Mouse (Mus musculus): ENCODE data around the gene Rho. TPM values are rescaled to one million over a fixed set of nuclear protein-coding genes. Genes with fewer than 3 reads are reported as not detected.

Rho gene
- polyA plus RNA-seq, 1 experiment from 2014 or later, result 0.25 TPM

GRCm38 (mm10) chr6:115954506-115955074 lies 23.0 kb downstream of the Rho start:
- no peak for ATAC-seq (ENCODE audit: insufficient number of reproducible peaks, insufficient read depth, low FRiP score, low read depth)
- Histone ChIP-seq H3K4me2 (replicated peaks; ENCODE audit: low read depth, low read length) (no peak overlapping the region), H3K9ac (replicated peaks; ENCODE audit: low read depth, low read length) (no peak overlapping the region), H3K27me3 (ENCODE audit: control insufficient read depth, insufficient read depth, low read length) (no peaks in the 10 kb centered on the region), H3K4me3 (ENCODE audit: low read depth, low read length) (no peak overlapping the region), H3K36me3 (ENCODE audit: control insufficient read depth, insufficient read depth, low read length) (peaks cover 3% of the 10 kb centered on the region; the same call in 1 of the 2 replicates), H3K9me3 (ENCODE audit: control insufficient read depth, low read depth, low read length) (peaks cover 3% of the 10 kb centered on the region; the same call in 1 of the 2 replicates), H3K4me1 (ENCODE audit: control insufficient read depth, insufficient read depth, low read length) (peaks cover 28% of the 10 kb centered on the region), H3K27ac (ENCODE audit: low read length) (no peak overlapping the region)
- WGBS, result 81% methylated on average over 9 of the region's 9 CpGs

GRCm38 (mm10) chr6:115955169-115955568 lies 23.6 kb downstream of the Rho start:
- Histone ChIP-seq H3K4me2 (replicated peaks; ENCODE audit: low read depth, low read length) (no peak overlapping the region), H3K9ac (replicated peaks; ENCODE audit: low read depth, low read length) (no peak overlapping the region), H3K4me1 (ENCODE audit: control insufficient read depth, insufficient read depth, low read length) (peaks cover 28% of the 10 kb centered on the region), H3K27me3 (ENCODE audit: control insufficient read depth, insufficient read depth, low read length) (no peaks in the 10 kb centered on the region), H3K4me3 (ENCODE audit: low read depth, low read length) (no peak overlapping the region), H3K27ac (ENCODE audit: low read length) (no peak overlapping the region), H3K9me3 (ENCODE audit: control insufficient read depth, low read depth, low read length) (peaks cover 3% of the 10 kb centered on the region; the same call in 1 of the 2 replicates), H3K36me3 (ENCODE audit: control insufficient read depth, insufficient read depth, low read length) (peaks cover 8% of the 10 kb centered on the region; the same call in 1 of the 2 replicates)
- 89% methylated on average over 4 of the region's 4 CpGs for WGBS
- ATAC-seq (ENCODE audit: insufficient number of reproducible peaks, insufficient read depth, low FRiP score, low read depth), result no peak

GRCm38 (mm10) chr6:115955664-115956063 lies 24.1 kb downstream of the Rho start:
- H3K4me2 ChIP-seq (replicated peaks; ENCODE audit: low read depth, low read length), result no peak overlapping the region
- no peak overlapping the region for H3K9ac ChIP-seq (replicated peaks; ENCODE audit: low read depth, low read length)
- H3K4me1 ChIP-seq (ENCODE audit: control insufficient read depth, insufficient read depth, low read length), result peaks cover 28% of the 10 kb centered on the region
- 78% methylated on average over 11 of the region's 11 CpGs for WGBS
- H3K27ac ChIP-seq (ENCODE audit: low read length), result no peak overlapping the region
- no peaks in the 10 kb centered on the region for H3K27me3 ChIP-seq (ENCODE audit: control insufficient read depth, insufficient read depth, low read length)
- peaks cover 3% of the 10 kb centered on the region; the same call in 1 of the 2 replicates for H3K9me3 ChIP-seq (ENCODE audit: control insufficient read depth, low read depth, low read length)
- no peak for ATAC-seq (ENCODE audit: insufficient number of reproducible peaks, insufficient read depth, low FRiP score, low read depth)
- no peak overlapping the region for H3K4me3 ChIP-seq (ENCODE audit: low read depth, low read length)
- peaks cover 11% of the 10 kb centered on the region; the same call in 1 of the 2 replicates for H3K36me3 ChIP-seq (ENCODE audit: control insufficient read depth, insufficient read depth, low read length)

GRCm38 (mm10) chr6:115956418-115956921 lies 24.9 kb downstream of the Rho start:
- 0 out of 2 replicates have a peak, but pooled peaks have one; percentile 3 for ATAC-seq (ENCODE audit: insufficient number of reproducible peaks, insufficient read depth, low FRiP score, low read depth)
- Histone ChIP-seq H3K36me3 (ENCODE audit: control insufficient read depth, insufficient read depth, low read length) (peaks cover 15% of the 10 kb centered on the region; the same call in 1 of the 2 replicates), H3K4me2 (replicated peaks; ENCODE audit: low read depth, low read length) (no peak overlapping the region), H3K4me3 (ENCODE audit: low read depth, low read length) (no peak overlapping the region), H3K27me3 (ENCODE audit: control insufficient read depth, insufficient read depth, low read length) (no peaks in the 10 kb centered on the region), H3K27ac (ENCODE audit: low read length) (peak overlapping the region; percentile 39; the same call in 1 of the 2 replicates), H3K4me1 (ENCODE audit: control insufficient read depth, insufficient read depth, low read length) (peaks cover 28% of the 10 kb centered on the region), H3K9ac (replicated peaks; ENCODE audit: low read depth, low read length) (no peak overlapping the region), H3K9me3 (ENCODE audit: control insufficient read depth, low read depth, low read length) (peaks cover 3% of the 10 kb centered on the region; the same call in 1 of the 2 replicates)
- 51% methylated on average over 13 of the region's 13 CpGs for WGBS

- no peak overlapping the region for H3K4me2 ChIP-seq (replicated peaks; ENCODE audit: low read depth, low read length)
- no peaks in the 10 kb centered on the region for H3K27me3 ChIP-seq (ENCODE audit: control insufficient read depth, insufficient read depth, low read length)
- WGBS, result 36% methylated on average over 16 of the region's 16 CpGs
- H3K4me3 ChIP-seq (ENCODE audit: low read depth, low read length), result no peak overlapping the region
- ATAC-seq (ENCODE audit: insufficient number of reproducible peaks, insufficient read depth, low FRiP score, low read depth), result peak; percentile 46; the same call in 1 of the 2 replicates
- H3K27ac ChIP-seq (ENCODE audit: low read length), result peak overlapping the region; percentile 40; the same call in 1 of the 2 replicates
- H3K4me1 ChIP-seq (ENCODE audit: control insufficient read depth, insufficient read depth, low read length), result peaks cover 28% of the 10 kb centered on the region
- H3K36me3 ChIP-seq (ENCODE audit: control insufficient read depth, insufficient read depth, low read length), result peaks cover 15% of the 10 kb centered on the region
- H3K9ac ChIP-seq (replicated peaks; ENCODE audit: low read depth, low read length), result no peak overlapping the region
- H3K9me3 ChIP-seq (ENCODE audit: control insufficient read depth, low read depth, low read length), result no peaks in the 10 kb centered on the region
Observed at GRCm38 (mm10) chr6:115956922-115957601, 25.5 kb downstream of the Rho start.

GRCm38 (mm10) chr6:115957681-115958080 lies 26.1 kb downstream of the Rho start:
- H3K4me3 ChIP-seq (ENCODE audit: low read depth, low read length), result no peak overlapping the region
- no peak overlapping the region for H3K4me2 ChIP-seq (replicated peaks; ENCODE audit: low read depth, low read length)
- WGBS, result 52% methylated on average over 6 of the region's 6 CpGs
- ATAC-seq (ENCODE audit: insufficient number of reproducible peaks, insufficient read depth, low FRiP score, low read depth), result no peak
- no peaks in the 10 kb centered on the region for H3K9me3 ChIP-seq (ENCODE audit: control insufficient read depth, low read depth, low read length)
- no peak overlapping the region for H3K9ac ChIP-seq (replicated peaks; ENCODE audit: low read depth, low read length)
- no peaks in the 10 kb centered on the region for H3K27me3 ChIP-seq (ENCODE audit: control insufficient read depth, insufficient read depth, low read length)
- H3K36me3 ChIP-seq (ENCODE audit: control insufficient read depth, insufficient read depth, low read length), result peaks cover 20% of the 10 kb centered on the region
- H3K4me1 ChIP-seq (ENCODE audit: control insufficient read depth, insufficient read depth, low read length), result peaks cover 28% of the 10 kb centered on the region
- peak overlapping the region; percentile 40; the same call in 1 of the 2 replicates for H3K27ac ChIP-seq (ENCODE audit: low read length)

- H3K27ac ChIP-seq (ENCODE audit: low read length), result no peak overlapping the region
- no peak overlapping the region for H3K9ac ChIP-seq (replicated peaks; ENCODE audit: low read depth, low read length)
- WGBS, result 86% methylated on average over 9 of the region's 9 CpGs
Observed at GRCm38 (mm10) chr6:115958445-115958844, 26.9 kb downstream of the Rho start.

GRCm38 (mm10) chr6:115959151-115959691 lies 27.7 kb downstream of the Rho start:
- Histone ChIP-seq H3K36me3 (ENCODE audit: control insufficient read depth, insufficient read depth, low read length) (peaks cover 20% of the 10 kb centered on the region), H3K4me1 (ENCODE audit: control insufficient read depth, insufficient read depth, low read length) (peaks cover 28% of the 10 kb centered on the region), H3K9me3 (ENCODE audit: control insufficient read depth, low read depth, low read length) (no peaks in the 10 kb centered on the region), H3K9ac (replicated peaks; ENCODE audit: low read depth, low read length) (no peak overlapping the region), H3K27ac (ENCODE audit: low read length) (peak overlapping the region; percentile 21; the same call in 1 of the 2 replicates), H3K27me3 (ENCODE audit: control insufficient read depth, insufficient read depth, low read length) (no peaks in the 10 kb centered on the region), H3K4me3 (ENCODE audit: low read depth, low read length) (no peak overlapping the region), H3K4me2 (replicated peaks; ENCODE audit: low read depth, low read length) (no peak overlapping the region)
- ATAC-seq (ENCODE audit: insufficient number of reproducible peaks, insufficient read depth, low FRiP score, low read depth), result no peak
- WGBS, result 53% methylated on average over 7 of the region's 7 CpGs

More at GRCm38 (mm10) chr6:115958445-115958844, 26.9 kb downstream of the Rho start:
- H3K27me3 ChIP-seq (ENCODE audit: control insufficient read depth, insufficient read depth, low read length), result no peaks in the 10 kb centered on the region
- no peaks in the 10 kb centered on the region for H3K9me3 ChIP-seq (ENCODE audit: control insufficient read depth, low read depth, low read length)
- ATAC-seq (ENCODE audit: insufficient number of reproducible peaks, insufficient read depth, low FRiP score, low read depth), result no peak
- H3K4me1 ChIP-seq (ENCODE audit: control insufficient read depth, insufficient read depth, low read length), result peaks cover 28% of the 10 kb centered on the region
- peaks cover 20% of the 10 kb centered on the region for H3K36me3 ChIP-seq (ENCODE audit: control insufficient read depth, insufficient read depth, low read length)
- H3K4me3 ChIP-seq (ENCODE audit: low read depth, low read length), result no peak overlapping the region
- H3K4me2 ChIP-seq (replicated peaks; ENCODE audit: low read depth, low read length), result no peak overlapping the region
